Mouse (Mus musculus) mouse embryonic stem cell (cell line): ENCODE results near the gene Yju2.

Experiments
- in situ Hi-C, 2 experiments: fragments of 300-500 bp; cut with MboI; formaldehyde crosslinking; loops; 1 replicate in 1 of 2; 3 replicates in 1 of 2; pipeline ENCODE4 v1.14.3; 2019 to 2020; ENCODE audit warnings: low sequenced_read_pairs in 2 of 2, low pct_unique_long_range_greater_than_20kb in 1 of 2, mixed read lengths in 1 of 2; ENCODE audit not compliant: unreplicated experiment in 1 of 2

Gene Yju2

GRCm38 (mm10) chr17:55996007-55996406 is 37.1 kb downstream of the Yju2 start:
- in situ Hi-C loops, result no loop called here

GRCm38 (mm10) chr17:55999794-56000499 is 41.0 kb downstream of the Yju2 start:
- in situ Hi-C loops, result no loop called here

GRCm38 (mm10) chr17:56003000-56003399 is 44.1 kb downstream of the Yju2 start:
- in situ Hi-C loops, result no loop called here

- in situ Hi-C loops, result no loop called here
Observed at GRCm38 (mm10) chr17:56005415-56006061, 46.6 kb downstream of the Yju2 start, which contains the start of the genes Stap2 and Mpnd. TSS of gene Stap2 (minus strand) at chr17:56005584. TSS of gene Mpnd (plus strand) at chr17:56005711.

- in situ Hi-C loops, result no loop called here
Observed at GRCm38 (mm10) chr17:56006956-56007355, 48.1 kb downstream of the Yju2 start.

GRCm38 (mm10) chr17:56007444-56008355 is 48.8 kb downstream of the Yju2 start:
- in situ Hi-C loops, result no loop called here

- in situ Hi-C loops, result no loop called here
Observed at GRCm38 (mm10) chr17:56008356-56009087, 49.6 kb downstream of the Yju2 start.

- in situ Hi-C loops, result no loop called here
Observed at GRCm38 (mm10) chr17:56009088-56009961, 50.4 kb downstream of the Yju2 start.

- in situ Hi-C loops, result no loop called here
Observed at GRCm38 (mm10) chr17:56009962-56010240, 51.0 kb downstream of the Yju2 start.

GRCm38 (mm10) chr17:56010255-56010654 is 51.4 kb downstream of the Yju2 start:
- in situ Hi-C loops, result no loop called here

GRCm38 (mm10) chr17:56010681-56011080 is 51.8 kb downstream of the Yju2 start:
- in situ Hi-C loops, result no loop called here

GRCm38 (mm10) chr17:56011441-56011840 is 52.5 kb downstream of the Yju2 start:
- in situ Hi-C loops, result no loop called here

- in situ Hi-C loops, result no loop called here
Observed at GRCm38 (mm10) chr17:56015293-56015692, 56.4 kb downstream of the Yju2 start.

GRCm38 (mm10) chr17:56016382-56016781 is 57.5 kb downstream of the Yju2 start:
- in situ Hi-C loops, result no loop called here

GRCm38 (mm10) chr17:56016793-56017785 is 58.2 kb downstream of the Yju2 start:
- in situ Hi-C loops, result no loop called here

- in situ Hi-C loops, result no loop called here
Observed at GRCm38 (mm10) chr17:56017848-56018247, 58.9 kb downstream of the Yju2 start.
